Comparison of ENCODE assay signal across 13 mouse cellular contexts in genomic region chr13:58123381-58123780, GRCm38 (mm10). TPM values are rescaled to one million over a fixed set of nuclear protein-coding genes. Genes with fewer than 3 reads are reported as not detected.
DNase-seq lines count a peak whose midpoint lies in the region; ATAC-seq and TF ChIP-seq lines count a peak whose summit lies in the region.
"Had no signal": no experiment of that assay in that cellular context is flagged by ENCODE, and none has a peak within 500 bp of the region (broad histone marks: within the 10 kb centered on the region; RNA-seq: fewer than 3 reads in every experiment).

No protein-coding gene starts in this region.

- H3K9ac ChIP-seq in liver, embryonic 12.5 days, result no peak overlapping the region
- no peak overlapping the region for H3K9ac ChIP-seq in liver, embryonic 11.5 days (ENCODE audit: low read depth, low read length)
- no peak overlapping the region for H3K9ac ChIP-seq in kidney, embryonic 16.5 days (replicated peaks; ENCODE audit: low read length)
- no peak overlapping the region for H3K9ac ChIP-seq in liver, embryonic 16.5 days (ENCODE audit: low read depth, low read length)
- no peak overlapping the region for H3K9ac ChIP-seq in forebrain, embryonic 16.5 days (replicated peaks; ENCODE audit: low read depth, low read length)
- H3K9ac ChIP-seq: heart, embryonic 12.5 days; hindbrain, embryonic 15.5 days had no signal

- no peak overlapping the region for H3K4me2 ChIP-seq in liver, embryonic 12.5 days
- no peak overlapping the region for H3K4me2 ChIP-seq in liver, embryonic 11.5 days
- H3K4me2 ChIP-seq in kidney, embryonic 16.5 days (replicated peaks; ENCODE audit: low read depth, low read length), result peak overlapping the region; percentile 13; the same call in 1 of the 2 replicates
- no peak overlapping the region for H3K4me2 ChIP-seq in liver, embryonic 16.5 days (ENCODE audit: low read depth, low read length)
- H3K4me2 ChIP-seq in forebrain, embryonic 16.5 days (ENCODE audit: low read length), result no peak overlapping the region
- H3K4me2 ChIP-seq: heart, embryonic 12.5 days; hindbrain, embryonic 15.5 days had no signal

- no peak overlapping the region for H3K4me3 ChIP-seq in liver, embryonic 12.5 days
- no peak overlapping the region for H3K4me3 ChIP-seq in liver, embryonic 11.5 days (ENCODE audit: low read depth, low read length)
- no peak overlapping the region for H3K4me3 ChIP-seq in kidney, adult 2 months (ENCODE audit: insufficient read depth, low read depth, low read length)
- H3K4me3 ChIP-seq in kidney, embryonic 16.5 days (ENCODE audit: low read length), result no peak overlapping the region
- no peak overlapping the region for H3K4me3 ChIP-seq in liver, embryonic 16.5 days (ENCODE audit: low read depth, low read length)
- no peak overlapping the region for H3K4me3 ChIP-seq in forebrain, embryonic 16.5 days (replicated peaks; ENCODE audit: low read length)
- H3K4me3 ChIP-seq: heart, embryonic 12.5 days; hindbrain, embryonic 15.5 days; midbrain, embryonic 10.5 days had no signal

- H3K36me3 ChIP-seq in liver, embryonic 12.5 days, result peaks cover 26% of the 10 kb centered on the region
- H3K36me3 ChIP-seq in liver, embryonic 11.5 days (ENCODE audit: control insufficient read depth, insufficient read depth, low read length), result peaks cover 3% of the 10 kb centered on the region; the same call in 1 of the 2 replicates
- H3K36me3 ChIP-seq in kidney, adult 2 months (ENCODE audit: control insufficient read depth, insufficient read depth, low read length), result peaks cover 3% of the 10 kb centered on the region
- peaks cover 3% of the 10 kb centered on the region; the same call in 1 of the 2 replicates for H3K36me3 ChIP-seq in kidney, embryonic 16.5 days (ENCODE audit: insufficient read depth, low read length)
- H3K36me3 ChIP-seq in liver, embryonic 16.5 days (ENCODE audit: control insufficient read depth, insufficient read depth), result peaks cover 2% of the 10 kb centered on the region; the same call in 1 of the 2 replicates
- H3K36me3 ChIP-seq in forebrain, embryonic 16.5 days (ENCODE audit: control insufficient read depth, insufficient read depth), result no peaks in the 10 kb centered on the region
- H3K36me3 ChIP-seq: hindbrain, embryonic 15.5 days had no signal

- WGBS in liver, embryonic 12.5 days (ENCODE audit: insufficient replicate concordance), result 76% methylated on average over 8 of the region's 8 CpGs
- WGBS in liver, embryonic 11.5 days, result 79% methylated on average over 8 of the region's 8 CpGs
- 24% methylated on average over 8 of the region's 8 CpGs for WGBS in kidney, adult 2 months
- WGBS in kidney, embryonic 16.5 days, result 43% methylated on average over 8 of the region's 8 CpGs
- 71% methylated on average over 8 of the region's 8 CpGs for WGBS in liver, embryonic 16.5 days (ENCODE audit: insufficient replicate concordance)
- WGBS in forebrain, embryonic 16.5 days, result 75% methylated on average over 8 of the region's 8 CpGs

- no peaks in the 10 kb centered on the region for H3K9me3 ChIP-seq in liver, embryonic 12.5 days (replicated peaks)
- H3K9me3 ChIP-seq in liver, embryonic 11.5 days (ENCODE audit: control insufficient read depth, low read length), result no peaks in the 10 kb centered on the region
- no peaks in the 10 kb centered on the region for H3K9me3 ChIP-seq in kidney, embryonic 16.5 days (ENCODE audit: low read length)
- no peaks in the 10 kb centered on the region for H3K9me3 ChIP-seq in liver, embryonic 16.5 days (replicated peaks; ENCODE audit: control insufficient read depth, low read length)
- H3K9me3 ChIP-seq in forebrain, embryonic 16.5 days (ENCODE audit: control insufficient read depth, low read length), result no peaks in the 10 kb centered on the region
- H3K9me3 ChIP-seq: heart, embryonic 12.5 days; hindbrain, embryonic 15.5 days; midbrain, embryonic 10.5 days had no signal

- H3K27me3 ChIP-seq in liver, embryonic 12.5 days (replicated peaks), result no peaks in the 10 kb centered on the region
- H3K27me3 ChIP-seq in liver, embryonic 11.5 days (replicated peaks; ENCODE audit: control insufficient read depth, insufficient read depth, low read length), result no peaks in the 10 kb centered on the region
- no peaks in the 10 kb centered on the region for H3K27me3 ChIP-seq in kidney, adult 2 months (replicated peaks; ENCODE audit: control insufficient read depth, insufficient read depth, low read length)
- no peaks in the 10 kb centered on the region for H3K27me3 ChIP-seq in kidney, embryonic 16.5 days (ENCODE audit: insufficient read depth, low read length)
- H3K27me3 ChIP-seq in liver, embryonic 16.5 days (ENCODE audit: control insufficient read depth, insufficient read depth, low read depth, low read length), result no peaks in the 10 kb centered on the region
- H3K27me3 ChIP-seq in forebrain, embryonic 16.5 days (replicated peaks; ENCODE audit: control insufficient read depth, insufficient read depth, low read length), result no peaks in the 10 kb centered on the region
- H3K27me3 ChIP-seq: heart, embryonic 12.5 days; hindbrain, embryonic 15.5 days had no signal

- H3K4me1 ChIP-seq in liver, embryonic 12.5 days, result peaks cover 24% of the 10 kb centered on the region
- peaks cover 16% of the 10 kb centered on the region for H3K4me1 ChIP-seq in liver, embryonic 11.5 days (replicated peaks; ENCODE audit: control insufficient read depth, insufficient read depth, low read length)
- peaks cover 18% of the 10 kb centered on the region for H3K4me1 ChIP-seq in kidney, adult 2 months (ENCODE audit: control insufficient read depth, insufficient read depth, low read length)
- H3K4me1 ChIP-seq in kidney, embryonic 16.5 days (ENCODE audit: insufficient read depth, low read length), result peaks cover 38% of the 10 kb centered on the region
- peaks cover 20% of the 10 kb centered on the region for H3K4me1 ChIP-seq in liver, embryonic 16.5 days (ENCODE audit: control insufficient read depth, low read depth, low read length)
- peaks cover 24% of the 10 kb centered on the region for H3K4me1 ChIP-seq in forebrain, embryonic 16.5 days (replicated peaks; ENCODE audit: control insufficient read depth, insufficient read depth, low read length)

- no peak for DNase-seq in liver, embryonic 11.5 days (ENCODE audit: low spot score)
- peak; percentile 91 for DNase-seq in kidney, adult 2 months
- no peak for DNase-seq in left cerebral cortex, postnatal 4 days
- DNase-seq: gastrocnemius, postnatal 14 days; lung, adult 18-20 months had no signal

- 0 out of 2 replicates have a peak overlapping the region, but pooled peaks have one; percentile 37 for H3K27ac ChIP-seq in liver, embryonic 12.5 days
- no peak overlapping the region for H3K27ac ChIP-seq in liver, embryonic 11.5 days (ENCODE audit: low read depth, low read length)
- H3K27ac ChIP-seq in kidney, adult 2 months (ENCODE audit: insufficient read depth, low read depth, low read length), result peak overlapping the region; percentile 93
- H3K27ac ChIP-seq in kidney, embryonic 16.5 days (ENCODE audit: low read length), result peak overlapping the region; percentile 79
- H3K27ac ChIP-seq in liver, embryonic 16.5 days (ENCODE audit: low read length), result peak overlapping the region; percentile 70
- H3K27ac ChIP-seq in forebrain, embryonic 16.5 days (ENCODE audit: low read length), result no peak overlapping the region
- H3K27ac ChIP-seq: hindbrain, embryonic 15.5 days; midbrain, embryonic 10.5 days had no signal

- ATAC-seq in liver, embryonic 12.5 days, result no peak
- ATAC-seq in liver, embryonic 11.5 days (replicated peaks; ENCODE audit: low FRiP score), result no peak
- ATAC-seq in kidney, embryonic 16.5 days (ENCODE audit: low FRiP score, low TSS enrichment), result peak; percentile 57
- ATAC-seq in liver, embryonic 16.5 days (ENCODE audit: low read depth), result peak; percentile 51
- ATAC-seq in forebrain, embryonic 16.5 days, result no peak
- ATAC-seq: forebrain, embryonic 14.5 days had no signal

- intact Hi-C loops in left cerebral cortex, postnatal 4 days (cut with DNase I), result no loop called here

- no peak for TF ChIP-seq CTCF in kidney, adult 2 months (conservative IDR thresholded peaks at IDR 0.05; ENCODE audit: insufficient read depth, insufficient read length, low read depth, low read length)

- TF ChIP-seq POLR2A in kidney, adult 2 months (IDR thresholded peaks at IDR 0.05; ENCODE audit: low read depth, low read length), result no peak

RNA-seq across cellular contexts. Expression of gene Hnrnpa0, which starts 5.0 kb away (rescaled TPM):
- polyA plus RNA-seq in liver, embryonic 12.5 days (2016; fragmentation: Nextera tagmentation; extraction: Ambion mirVana), result 12.6 and 13.7 TPM in 2 replicates
- polyA plus RNA-seq in liver, embryonic 11.5 days (2014; fragmentation: Nextera tagmentation; extraction: Ambion mirVana), result 18.7 and 22.8 TPM in 2 replicates
- 38.3 and 46.8 TPM in 2 replicates for polyA plus RNA-seq in kidney, adult 2 months (2012; rRNA removed)
- polyA plus RNA-seq in kidney, embryonic 16.5 days (2015; fragmentation: Nextera tagmentation; extraction: Ambion mirVana), result 23.2 and 32.9 TPM in 2 replicates
- polyA plus RNA-seq in liver, embryonic 16.5 days (2015; fragmentation: Nextera tagmentation; extraction: Ambion mirVana), result 5.2 and 5.4 TPM in 2 replicates
- polyA plus RNA-seq in forebrain, embryonic 16.5 days (2015; fragmentation: Nextera tagmentation; extraction: Ambion mirVana), result 49.8 and 50.9 TPM in 2 replicates
- total RNA-seq in left cerebral cortex, postnatal 4 days (2021), result 100 to 1,000 TPM; 224 to 244 TPM

RNA-seq across cellular contexts. Expression of gene Klhl3, which starts 10.0 kb away (rescaled TPM):
- polyA plus RNA-seq in liver, embryonic 12.5 days (2016; fragmentation: Nextera tagmentation; extraction: Ambion mirVana), result 1.3 and 1.5 TPM in 2 replicates
- 1.9 and 2.7 TPM in 2 replicates for polyA plus RNA-seq in liver, embryonic 11.5 days (2014; fragmentation: Nextera tagmentation; extraction: Ambion mirVana)
- polyA plus RNA-seq in kidney, adult 2 months (2012; rRNA removed), result 24.7 and 26.3 TPM in 2 replicates
- 8.2 and 9.2 TPM in 2 replicates for polyA plus RNA-seq in kidney, embryonic 16.5 days (2015; fragmentation: Nextera tagmentation; extraction: Ambion mirVana)
- 1.2 and 1.6 TPM in 2 replicates for polyA plus RNA-seq in liver, embryonic 16.5 days (2015; fragmentation: Nextera tagmentation; extraction: Ambion mirVana)
- 8.9 and 11.8 TPM in 2 replicates for polyA plus RNA-seq in forebrain, embryonic 16.5 days (2015; fragmentation: Nextera tagmentation; extraction: Ambion mirVana)
- total RNA-seq in left cerebral cortex, postnatal 4 days (2021), result 10 to 100 TPM; 19.4 to 19.8 TPM

RNA-seq across cellular contexts. Expression of gene Idnk, which starts 34.1 kb away (rescaled TPM):
- 24.6 and 25.8 TPM in 2 replicates for polyA plus RNA-seq in liver, embryonic 12.5 days (2016; fragmentation: Nextera tagmentation; extraction: Ambion mirVana)
- 37.9 and 38.0 TPM in 2 replicates for polyA plus RNA-seq in liver, embryonic 11.5 days (2014; fragmentation: Nextera tagmentation; extraction: Ambion mirVana)
- 21.0 and 27.4 TPM in 2 replicates for polyA plus RNA-seq in kidney, adult 2 months (2012; rRNA removed)
- polyA plus RNA-seq in kidney, embryonic 16.5 days (2015; fragmentation: Nextera tagmentation; extraction: Ambion mirVana), result 38.6 and 39.9 TPM in 2 replicates
- 18.3 and 18.9 TPM in 2 replicates for polyA plus RNA-seq in liver, embryonic 16.5 days (2015; fragmentation: Nextera tagmentation; extraction: Ambion mirVana)
- 59.0 and 60.0 TPM in 2 replicates for polyA plus RNA-seq in forebrain, embryonic 16.5 days (2015; fragmentation: Nextera tagmentation; extraction: Ambion mirVana)
- 10 to 100 TPM; 23.1 to 25.5 TPM for total RNA-seq in left cerebral cortex, postnatal 4 days (2021)

Comparison
In these comparisons a context has a peak if more than half of its experiments do, and no peak if none do; other contexts are left out.
1. ATAC-seq: peak in kidney, embryonic 16.5 days (single experiment) and liver, embryonic 16.5 days (single experiment); none in liver, embryonic 12.5 days (single experiment), liver, embryonic 11.5 days (single experiment) and forebrain, embryonic 16.5 days (single experiment).
2. H3K27ac ChIP-seq: peak in liver, embryonic 12.5 days (single experiment), kidney, adult 2 months (single experiment), kidney, embryonic 16.5 days (single experiment) and liver, embryonic 16.5 days (single experiment); none in liver, embryonic 11.5 days (single experiment) and forebrain, embryonic 16.5 days (single experiment).